Mouse (Mus musculus) limb, embryonic 14.5 days (tissue): ENCODE measurements around the gene Opa3. TPM values are rescaled to one million over a fixed set of nuclear protein-coding genes. Genes with fewer than 3 reads are reported as not detected.

Experiments used
- ATAC-seq: fragments of 200-750 bp; cut with Nextera tagmentation; 2 replicates; pipeline ENCODE4 v1.8.0; 2017; ENCODE audit warnings: low read depth, moderate number of reproducible peaks, moderate TSS enrichment; ENCODE audit not compliant: low FRiP score
- DNase-seq: peaks from one replicate; pipeline ENCODE4 v3.0.0-alpha.2; 2015; ENCODE audit warnings: low spot score
- H3K27ac ChIP-seq: fragments of 300-500 bp; sonication (generic); replicated peaks from 2 replicates; pipeline ENCODE4 v1.5.1; 2014; ENCODE audit warnings: low read depth, mild to moderate bottlenecking, low read length, moderate library complexity, mixed read lengths
- H3K27me3 ChIP-seq: fragments of 300-500 bp; sonication (generic); 2 replicates; pipeline ENCODE4 v1.6.1; 2014; ENCODE audit warnings: low read length, mixed read lengths; ENCODE audit not compliant: control insufficient read depth, insufficient read depth
- H3K36me3 ChIP-seq: fragments of 300-500 bp; sonication (generic); 2 replicates; pipeline ENCODE4 v1.6.1; 2014; ENCODE audit warnings: mild to moderate bottlenecking, low read length, moderate library complexity, mixed read lengths; ENCODE audit not compliant: control insufficient read depth, insufficient read depth
- H3K4me1 ChIP-seq: fragments of 300-500 bp; sonication (generic); 2 replicates; pipeline ENCODE4 v1.6.1; 2014; ENCODE audit warnings: antibody characterized with exemption, low read length, mixed read lengths; ENCODE audit not compliant: control insufficient read depth, insufficient read depth
- H3K4me2 ChIP-seq: fragments of 300-500 bp; sonication (generic); replicated peaks from 2 replicates; pipeline ENCODE4 v1.6.1; 2014; ENCODE audit warnings: low read depth, mild to moderate bottlenecking, low read length, moderate library complexity; ENCODE audit not compliant: severe bottlenecking
- H3K4me3 ChIP-seq: fragments of 300-500 bp; sonication (generic); replicated peaks from 2 replicates; pipeline ENCODE4 v1.5.1; 2014; ENCODE audit warnings: low read length
- H3K9ac ChIP-seq: fragments of 300-500 bp; sonication (generic); 2 replicates; pipeline ENCODE4 v1.6.1; 2014; ENCODE audit warnings: mild to moderate bottlenecking, low read depth, low read length, moderate library complexity; ENCODE audit not compliant: severe bottlenecking
- H3K9me3 ChIP-seq: fragments of 300-500 bp; sonication (generic); 2 replicates; pipeline ENCODE4 v1.6.1; 2016; ENCODE audit warnings: low read length; ENCODE audit not compliant: control insufficient read depth
- POLR2A ChIP-seq: fragments of 200-500 bp; IDR thresholded peaks from 2 replicates; pipeline ENCODE4 v1.8.0; 2012; ENCODE audit warnings: inconsistent platforms, mild to moderate bottlenecking, moderate library complexity, borderline replicate concordance; ENCODE audit not compliant: insufficient read depth, insufficient read length; ENCODE audit errors: extremely low read depth
- WGBS: fragments of 180-500 bp; shearing (Covaris S2); extraction: QIAGEN DNeasy Blood & Tissue Kit; methylation state at CpG from one replicate; pipeline ENCODE4 v1.1.7; 2014; 5-methylcytosine and 5-hydroxymethylcytosine counted together
- polyA plus RNA-seq, 2 experiments: library from polyadenylated mRNA; depleted of rRNA in 1 of 2; stranded (reverse) in 1 of 2; unstranded in 1 of 2; fragments of >200 nt; fragmentation: Nextera tagmentation in 1 of 2; extraction: Ambion mirVana in 1 of 2; gene quantifications; 2 replicates each; pipeline versions ENCODE4 v1.2.1 to v1.2.3; 2012 to 2014

Opa3 gene
- polyA plus RNA-seq, 2 experiments = 19.6 to 27.5 TPM

DNA sequence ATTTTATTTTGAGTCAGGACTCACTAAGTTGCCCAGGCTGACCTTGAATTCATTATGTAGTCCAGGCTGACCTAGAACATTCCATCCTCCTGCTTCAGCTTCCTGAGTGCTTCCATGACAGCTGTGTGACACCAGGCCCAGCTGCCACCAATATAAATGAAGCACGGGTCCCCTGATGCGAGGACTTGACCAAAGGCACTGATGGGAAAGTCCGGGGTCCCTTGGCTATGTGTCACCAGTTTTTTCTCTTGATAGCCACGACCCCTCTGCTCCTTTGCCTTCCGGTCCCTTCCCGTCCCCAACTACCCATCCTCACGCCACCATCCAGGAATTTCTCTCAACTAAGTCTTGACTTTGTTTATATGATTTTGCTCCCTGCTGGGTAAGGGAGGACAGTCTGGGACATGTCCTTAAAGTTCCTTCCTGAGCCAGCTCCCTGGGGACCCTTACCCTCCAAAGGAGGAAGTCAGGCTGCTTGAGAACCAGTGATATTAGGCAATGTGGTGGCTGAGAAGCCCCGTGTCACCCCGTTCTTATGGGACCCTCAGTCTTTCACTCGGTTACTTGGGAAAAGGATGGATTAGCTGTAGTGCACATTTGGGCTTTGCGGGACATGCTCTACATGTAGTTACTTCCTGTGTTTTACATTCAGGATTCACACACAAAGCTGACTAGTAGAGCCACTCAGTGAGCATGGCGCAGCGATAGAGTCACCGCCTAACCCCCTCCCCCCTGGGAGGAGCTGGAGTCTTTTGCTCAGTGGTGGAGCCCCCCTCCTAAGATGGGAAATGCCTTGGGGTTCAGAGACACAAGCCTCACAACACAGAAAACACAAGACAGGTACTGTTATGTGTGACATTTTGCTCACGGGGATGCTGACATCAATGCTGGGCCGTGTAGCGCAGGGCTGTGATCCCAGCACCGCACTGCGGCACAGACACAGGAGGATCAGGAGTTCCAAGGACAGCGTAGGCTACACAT is 1.0 kb upstream of the Opa3 start:
- peak; percentile 53 for DNase-seq
- H3K4me2 ChIP-seq = peak overlapping the region; percentile 55
- H3K9me3 ChIP-seq = no peaks in the 10 kb centered on the region
- peak overlapping the region; percentile 64 for H3K4me3 ChIP-seq
- ATAC-seq = 0 out of 2 replicates have a peak, but pooled peaks have one; percentile 3
- H3K9ac ChIP-seq = peak overlapping the region; percentile 65
- 14% methylated on average over 20 of the region's 20 CpGs for WGBS
- H3K27me3 ChIP-seq = no peaks in the 10 kb centered on the region
- H3K36me3 ChIP-seq = peaks cover 11% of the 10 kb centered on the region; the same call in 1 of the 2 replicates
- H3K4me1 ChIP-seq = peaks cover 12% of the 10 kb centered on the region
- TF ChIP-seq POLR2A = no peak
- peak overlapping the region; percentile 91 for H3K27ac ChIP-seq

DNA sequence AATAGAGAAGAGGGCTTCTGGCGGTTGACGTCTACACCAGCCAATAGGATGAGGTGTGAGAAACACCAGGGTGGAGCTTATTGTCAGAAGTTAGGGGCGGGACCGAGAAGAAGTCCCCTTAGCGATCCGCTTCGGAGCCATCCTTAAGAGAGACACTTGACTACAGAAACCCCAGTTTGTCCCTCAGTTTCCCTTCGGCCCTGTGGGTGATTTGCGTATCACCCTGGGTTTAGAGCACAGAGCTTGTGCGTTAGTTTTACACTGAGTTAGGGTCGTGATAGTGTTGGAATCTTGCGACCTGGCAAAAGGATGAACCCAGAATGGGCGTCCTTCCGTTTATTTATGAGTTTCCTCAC is 637 bp downstream of the Opa3 start:
- no peak for TF ChIP-seq POLR2A
- H3K27ac ChIP-seq = peak overlapping the region; percentile 27
- H3K4me1 ChIP-seq = peaks cover 12% of the 10 kb centered on the region
- no peaks in the 10 kb centered on the region for H3K27me3 ChIP-seq
- H3K4me3 ChIP-seq = peak overlapping the region; percentile 64
- ATAC-seq (no peak), DNase-seq (no peak)
- H3K9me3 ChIP-seq = no peaks in the 10 kb centered on the region
- H3K9ac ChIP-seq = peak overlapping the region; percentile 63
- peaks cover 6% of the 10 kb centered on the region; the same call in 1 of the 2 replicates for H3K36me3 ChIP-seq
- WGBS = under 1% methylated on average over 14 of the region's 14 CpGs
- peak overlapping the region; percentile 72 for H3K4me2 ChIP-seq

DNA sequence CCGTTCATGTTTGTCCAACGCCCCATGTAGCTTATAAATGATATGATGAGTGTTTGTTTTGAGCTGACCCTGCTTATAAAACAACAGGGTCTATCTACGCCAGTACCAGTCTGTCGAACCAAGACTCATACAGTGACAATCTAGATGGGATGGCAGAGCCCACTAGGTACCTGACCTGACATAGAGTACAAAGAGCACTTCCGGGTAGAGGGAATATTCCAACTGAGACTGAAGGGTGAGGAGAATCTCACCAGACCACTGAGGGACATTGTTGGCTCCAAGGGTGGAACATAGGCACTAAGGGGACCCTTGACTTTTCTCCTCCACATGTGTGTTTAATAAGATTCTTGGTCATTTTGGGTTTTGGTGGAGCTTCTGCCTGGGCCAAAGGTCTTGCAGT is 1.3 kb downstream of the Opa3 start:
- peaks cover 6% of the 10 kb centered on the region; the same call in 1 of the 2 replicates for H3K36me3 ChIP-seq
- H3K9ac ChIP-seq = peak overlapping the region; percentile 63
- peak overlapping the region; percentile 64 for H3K4me3 ChIP-seq
- no peaks in the 10 kb centered on the region for H3K27me3 ChIP-seq
- no peak for ATAC-seq
- peak overlapping the region; percentile 72 for H3K4me2 ChIP-seq
- no peaks in the 10 kb centered on the region for H3K9me3 ChIP-seq
- H3K4me1 ChIP-seq = peaks cover 12% of the 10 kb centered on the region
- peak overlapping the region; percentile 27; the same call in 1 of the 2 replicates for H3K27ac ChIP-seq
- 53% methylated on average over 5 of the region's 5 CpGs for WGBS
- DNase-seq = no peak
- no peak for TF ChIP-seq POLR2A

DNA sequence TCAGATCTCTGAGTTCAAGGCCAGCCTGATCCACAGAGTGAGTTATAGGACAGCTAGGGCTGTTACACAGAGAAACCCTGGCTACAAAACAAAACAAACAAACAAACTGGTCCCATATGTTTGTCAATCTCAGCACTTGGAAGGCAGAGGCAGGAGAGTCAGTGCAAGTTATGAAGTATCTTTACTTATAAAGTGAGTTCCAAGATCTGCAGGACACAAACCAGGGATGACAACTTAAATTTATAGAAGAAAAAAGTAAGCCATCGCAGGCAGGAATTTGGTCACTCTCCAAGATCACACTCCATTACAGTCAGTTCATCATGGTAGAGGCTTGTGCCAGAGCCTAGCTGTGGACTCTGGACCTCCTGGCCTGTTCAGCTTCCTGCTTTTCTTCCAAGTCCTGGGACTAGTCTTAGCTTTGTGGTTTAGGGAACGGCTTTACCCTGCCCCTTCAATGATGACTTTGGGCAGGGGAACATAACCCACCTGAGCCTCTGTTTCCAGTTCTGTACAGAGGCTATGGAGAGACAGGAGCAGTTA is 2.0 kb downstream of the Opa3 start:
- Histone ChIP-seq H3K27ac (no peak overlapping the region), H3K4me3 (no peak overlapping the region), H3K9me3 (no peaks in the 10 kb centered on the region), H3K27me3 (no peaks in the 10 kb centered on the region), H3K36me3 (peaks cover 6% of the 10 kb centered on the region; the same call in 1 of the 2 replicates), H3K9ac (no peak overlapping the region), H3K4me1 (peaks cover 12% of the 10 kb centered on the region), H3K4me2 (no peak overlapping the region)
- DNase-seq (no peak), ATAC-seq (no peak)
- no peak for TF ChIP-seq POLR2A
- 96% methylated on average over 2 of the region's 2 CpGs for WGBS

DNA sequence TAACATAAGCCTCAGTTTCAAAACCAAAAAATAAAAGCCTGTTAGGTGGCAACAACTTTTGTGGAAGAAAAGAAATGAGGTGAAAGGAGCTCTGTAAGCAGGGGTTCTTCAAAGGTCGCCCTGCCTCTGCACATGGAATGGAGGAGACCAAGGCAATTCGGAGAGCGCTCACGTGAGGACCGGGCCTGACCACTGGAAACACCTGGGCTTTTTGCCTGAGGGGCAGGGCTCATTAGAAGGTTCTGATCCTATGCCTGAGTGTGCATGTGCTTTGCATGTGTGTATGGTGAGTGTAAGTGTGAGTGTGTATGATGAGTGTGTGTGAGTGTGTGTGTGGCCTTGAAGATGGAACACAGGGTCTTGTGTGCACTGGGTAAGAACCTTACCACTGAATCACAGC is 2.8 kb downstream of the Opa3 start:
- no peak overlapping the region for H3K9ac ChIP-seq
- ATAC-seq (no peak), DNase-seq (no peak)
- H3K27me3 ChIP-seq = no peaks in the 10 kb centered on the region
- peaks cover 12% of the 10 kb centered on the region for H3K4me1 ChIP-seq
- H3K9me3 ChIP-seq = no peaks in the 10 kb centered on the region
- H3K4me3 ChIP-seq = no peak overlapping the region
- no peak overlapping the region for H3K27ac ChIP-seq
- peaks cover under 1% of the 10 kb centered on the region; the same call in 1 of the 2 replicates for H3K36me3 ChIP-seq
- TF ChIP-seq POLR2A = no peak
- H3K4me2 ChIP-seq = no peak overlapping the region
- 95% methylated on average over 5 of the region's 5 CpGs for WGBS
